Mouse (Mus musculus): ENCODE measurements around the gene Chst4. TPM values are rescaled to one million over a fixed set of nuclear protein-coding genes. Genes with fewer than 3 reads are reported as not detected.

The Chst4 gene
- polyA plus RNA-seq (2012; ENCODE audit: insufficient read depth, low replicate concordance), result not detected in 2 replicates

- Histone ChIP-seq H3K4me1 (no peaks in the 10 kb centered on the region), H3K27me3 (replicated peaks) (no peaks in the 10 kb centered on the region), H3K4me3 (replicated peaks) (no peak within 1 kb of the TSS), H3K9me3 (peaks cover 7% of the 10 kb centered on the region; the same call in 1 of the 2 replicates), H3K36me3 (replicated peaks; ENCODE audit: low read length) (no peaks in the 10 kb centered on the region)
- TF ChIP-seq GATA1 (IDR thresholded peaks at IDR 0.05; ENCODE audit: borderline replicate concordance, low read length) (no peak), FLI1 (IDR thresholded peaks at IDR 0.05; ENCODE audit: low read length) (no peak)
Observed at GRCm38 (mm10) chr8:110039659-110040058, at the start of gene Chst4. Gene Chst4, minus strand, starts transcription at chr8:110039740.

- Histone ChIP-seq H3K36me3 (replicated peaks; ENCODE audit: low read length) (no peaks in the 10 kb centered on the region), H3K9me3 (peaks cover 10% of the 10 kb centered on the region; the same call in 1 of the 2 replicates), H3K27me3 (replicated peaks) (peaks cover 16% of the 10 kb centered on the region), H3K4me1 (peaks cover 8% of the 10 kb centered on the region), H3K4me3 (replicated peaks) (no peak overlapping the region)
- TF ChIP-seq GATA1 (IDR thresholded peaks at IDR 0.05; ENCODE audit: borderline replicate concordance, low read length) (no peak), FLI1 (IDR thresholded peaks at IDR 0.05; ENCODE audit: low read length) (no peak)
Observed at GRCm38 (mm10) chr8:110082416-110083105, 43.0 kb upstream of the Chst4 start.

GRCm38 (mm10) chr8:110079282-110080221 is 40.0 kb upstream of the Chst4 start, which contains the start of gene Zfp612:
Gene Zfp612, plus strand, starts transcription at chr8:110079746.
- H3K36me3 ChIP-seq (replicated peaks; ENCODE audit: low read length), result no peaks in the 10 kb centered on the region
- H3K4me3 ChIP-seq (replicated peaks), result peak within 1 kb of the TSS; percentile 86
- no peaks in the 10 kb centered on the region for H3K9me3 ChIP-seq
- H3K4me1 ChIP-seq, result peaks cover 8% of the 10 kb centered on the region
- peaks cover 18% of the 10 kb centered on the region for H3K27me3 ChIP-seq (replicated peaks)
- no peak for TF ChIP-seq FLI1 (IDR thresholded peaks at IDR 0.05; ENCODE audit: low read length)
- TF ChIP-seq GATA1 (IDR thresholded peaks at IDR 0.05; ENCODE audit: borderline replicate concordance, low read length), result no peak

GRCm38 (mm10) chr8:110074496-110074895 is 35.0 kb upstream of the Chst4 start:
- H3K36me3 ChIP-seq (replicated peaks; ENCODE audit: low read length), result no peaks in the 10 kb centered on the region
- no peaks in the 10 kb centered on the region for H3K9me3 ChIP-seq
- TF ChIP-seq GATA1 (IDR thresholded peaks at IDR 0.05; ENCODE audit: borderline replicate concordance, low read length) (no peak), FLI1 (IDR thresholded peaks at IDR 0.05; ENCODE audit: low read length) (no peak)
- peaks cover 5% of the 10 kb centered on the region for H3K4me1 ChIP-seq
- peaks cover 7% of the 10 kb centered on the region for H3K27me3 ChIP-seq (replicated peaks)
- no peak overlapping the region for H3K4me3 ChIP-seq (replicated peaks)

GRCm38 (mm10) chr8:110071600-110071999 is 32.1 kb upstream of the Chst4 start:
- H3K4me3 ChIP-seq (replicated peaks), result peak overlapping the region; percentile 20
- no peak for TF ChIP-seq GATA1 (IDR thresholded peaks at IDR 0.05; ENCODE audit: borderline replicate concordance, low read length)
- no peak for TF ChIP-seq FLI1 (IDR thresholded peaks at IDR 0.05; ENCODE audit: low read length)

GRCm38 (mm10) chr8:110069706-110070105 is 30.2 kb upstream of the Chst4 start:
- TF ChIP-seq GATA1 (IDR thresholded peaks at IDR 0.05; ENCODE audit: borderline replicate concordance, low read length) (no peak), FLI1 (IDR thresholded peaks at IDR 0.05; ENCODE audit: low read length) (no peak)
- Histone ChIP-seq H3K4me3 (replicated peaks) (no peak overlapping the region), H3K27me3 (replicated peaks) (peaks cover 1% of the 10 kb centered on the region), H3K4me1 (peaks cover 3% of the 10 kb centered on the region; the same call in 1 of the 2 replicates), H3K36me3 (replicated peaks; ENCODE audit: low read length) (no peaks in the 10 kb centered on the region), H3K9me3 (peaks cover 22% of the 10 kb centered on the region)

More at GRCm38 (mm10) chr8:110071600-110071999, 32.1 kb upstream of the Chst4 start:
- no peaks in the 10 kb centered on the region for H3K36me3 ChIP-seq (replicated peaks; ENCODE audit: low read length)
- H3K9me3 ChIP-seq, result peaks cover 16% of the 10 kb centered on the region; the same call in 1 of the 2 replicates
- peaks cover 1% of the 10 kb centered on the region for H3K27me3 ChIP-seq (replicated peaks)
- H3K4me1 ChIP-seq, result peaks cover 3% of the 10 kb centered on the region; the same call in 1 of the 2 replicates

GRCm38 (mm10) chr8:110065676-110066075 is 26.1 kb upstream of the Chst4 start:
- Histone ChIP-seq H3K36me3 (replicated peaks; ENCODE audit: low read length) (no peaks in the 10 kb centered on the region), H3K27me3 (replicated peaks) (no peaks in the 10 kb centered on the region), H3K4me3 (replicated peaks) (no peak overlapping the region), H3K9me3 (peaks cover 25% of the 10 kb centered on the region), H3K4me1 (no peaks in the 10 kb centered on the region)
- no peak for TF ChIP-seq FLI1 (IDR thresholded peaks at IDR 0.05; ENCODE audit: low read length)
- no peak for TF ChIP-seq GATA1 (IDR thresholded peaks at IDR 0.05; ENCODE audit: borderline replicate concordance, low read length)

- no peaks in the 10 kb centered on the region for H3K27me3 ChIP-seq (replicated peaks)
- peaks cover 25% of the 10 kb centered on the region for H3K9me3 ChIP-seq
- no peaks in the 10 kb centered on the region for H3K36me3 ChIP-seq (replicated peaks; ENCODE audit: low read length)
- no peak overlapping the region for H3K4me3 ChIP-seq (replicated peaks)
- H3K4me1 ChIP-seq, result no peaks in the 10 kb centered on the region
- no peak for TF ChIP-seq FLI1 (IDR thresholded peaks at IDR 0.05; ENCODE audit: low read length)
- TF ChIP-seq GATA1 (IDR thresholded peaks at IDR 0.05; ENCODE audit: borderline replicate concordance, low read length), result no peak
Observed at GRCm38 (mm10) chr8:110064606-110065365, 25.2 kb upstream of the Chst4 start.

GRCm38 (mm10) chr8:110064161-110064560 is 24.6 kb upstream of the Chst4 start:
- TF ChIP-seq GATA1 (IDR thresholded peaks at IDR 0.05; ENCODE audit: borderline replicate concordance, low read length) (no peak), FLI1 (IDR thresholded peaks at IDR 0.05; ENCODE audit: low read length) (no peak)
- Histone ChIP-seq H3K4me1 (no peaks in the 10 kb centered on the region), H3K9me3 (peaks cover 25% of the 10 kb centered on the region), H3K36me3 (replicated peaks; ENCODE audit: low read length) (no peaks in the 10 kb centered on the region), H3K4me3 (replicated peaks) (no peak overlapping the region), H3K27me3 (replicated peaks) (no peaks in the 10 kb centered on the region)

Data from megakaryocyte, embryonic 14.5 days (primary cell).